Mouse (Mus musculus): Measurements from ENCODE around the gene Dtnb.
"Not testable (repeated sequence)": the region's sequence is repeated elsewhere in the genome, so short reads cannot be mapped to it uniquely, and the experiment has no call there.

The Dtnb gene

GRCm38 (mm10) chr12:3662660-3663059 is 90.5 kb downstream of the Dtnb start:
- DNase-seq, result no peak

- no peak for DNase-seq
Observed at GRCm38 (mm10) chr12:3663386-3663785, 91.2 kb downstream of the Dtnb start.

- no peak for DNase-seq
Observed at GRCm38 (mm10) chr12:3669971-3670381, 97.8 kb downstream of the Dtnb start.

DNA sequence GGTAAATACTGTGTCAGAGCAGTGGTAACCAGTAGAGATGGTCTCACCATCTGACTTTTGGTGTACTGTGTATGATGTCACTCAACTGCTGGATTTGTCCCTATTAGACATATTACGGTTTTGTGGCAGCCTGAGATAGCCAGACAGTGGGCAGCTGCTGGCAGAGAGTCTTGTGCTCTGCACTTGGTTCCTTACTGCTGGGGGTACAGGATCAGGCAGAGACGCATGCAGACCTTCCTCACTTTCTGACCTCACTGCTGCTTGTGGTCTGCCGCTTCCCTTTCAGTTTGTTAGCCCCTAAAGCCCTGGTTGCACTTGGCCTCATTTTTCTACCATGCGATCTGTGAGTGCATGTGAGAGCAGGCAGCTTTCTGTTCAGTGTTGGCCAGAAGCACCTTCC is 98.9 kb downstream of the Dtnb start:
- DNase-seq, result no peak

GRCm38 (mm10) chr12:3672786-3673185 is 100.6 kb downstream of the Dtnb start:
- DNase-seq, result no peak

DNA sequence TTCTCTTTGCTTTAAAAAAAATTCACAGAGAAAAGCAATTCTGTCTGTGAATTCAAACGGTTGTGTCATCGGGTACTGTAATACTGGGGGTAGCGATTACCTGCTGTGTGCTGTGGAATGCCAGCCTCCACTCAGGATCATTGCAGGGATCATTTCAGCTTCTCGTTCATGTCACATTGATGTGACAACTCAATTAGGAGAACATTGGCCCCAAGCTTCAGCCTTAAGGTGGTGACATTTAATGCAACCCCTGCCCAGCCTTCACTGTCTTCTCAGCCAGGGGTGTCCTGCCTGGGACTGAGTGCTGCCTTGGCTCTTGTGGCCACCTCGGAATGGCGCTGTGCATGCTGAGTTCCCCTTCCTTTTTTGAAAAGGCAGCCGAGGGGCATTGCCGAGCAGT is 101.7 kb downstream of the Dtnb start:
- no peak for DNase-seq

DNA sequence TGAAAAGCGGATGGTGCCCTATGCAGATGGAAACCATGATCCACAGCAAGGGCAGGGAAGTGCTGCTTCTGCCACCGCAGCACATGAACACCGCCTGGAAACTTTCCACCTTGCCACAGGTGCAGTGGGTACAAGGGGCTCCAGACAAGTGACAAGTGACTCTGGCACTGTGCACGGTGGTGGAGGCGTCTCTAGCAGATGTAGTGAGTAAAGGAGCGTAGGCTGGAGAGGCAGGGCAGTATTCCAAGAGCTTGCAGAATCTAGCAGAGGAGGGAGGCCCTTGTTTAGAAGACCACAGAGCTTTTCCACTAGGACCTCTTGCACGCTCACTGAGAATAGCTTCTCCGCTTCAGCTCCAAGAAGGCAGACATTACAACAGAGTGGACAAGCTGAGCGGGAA is 102.7 kb downstream of the Dtnb start:
- DNase-seq, result peak; percentile 93

DNA sequence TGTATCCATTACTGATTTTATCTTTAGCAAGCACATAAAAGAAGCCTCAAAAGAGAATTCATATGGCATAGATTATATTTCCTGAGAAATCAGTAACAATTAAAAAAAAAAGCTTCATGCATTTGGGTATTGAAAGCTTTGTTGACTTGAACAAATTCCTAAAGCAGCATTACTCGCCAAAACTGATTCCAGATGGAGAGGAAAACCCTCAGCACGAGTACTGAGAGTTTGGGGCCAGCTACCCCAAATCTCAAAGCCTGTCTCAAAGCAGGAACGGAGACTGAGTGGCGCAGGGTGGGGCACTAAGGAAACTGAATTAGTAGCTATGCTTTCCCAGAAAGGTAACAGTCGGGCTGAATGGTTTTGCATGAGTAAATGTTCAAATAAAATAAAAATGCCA is 108.5 kb downstream of the Dtnb start:
- DNase-seq, result no peak

GRCm38 (mm10) chr12:3683041-3683440 is 110.9 kb downstream of the Dtnb start:
- DNase-seq, result no peak

DNA sequence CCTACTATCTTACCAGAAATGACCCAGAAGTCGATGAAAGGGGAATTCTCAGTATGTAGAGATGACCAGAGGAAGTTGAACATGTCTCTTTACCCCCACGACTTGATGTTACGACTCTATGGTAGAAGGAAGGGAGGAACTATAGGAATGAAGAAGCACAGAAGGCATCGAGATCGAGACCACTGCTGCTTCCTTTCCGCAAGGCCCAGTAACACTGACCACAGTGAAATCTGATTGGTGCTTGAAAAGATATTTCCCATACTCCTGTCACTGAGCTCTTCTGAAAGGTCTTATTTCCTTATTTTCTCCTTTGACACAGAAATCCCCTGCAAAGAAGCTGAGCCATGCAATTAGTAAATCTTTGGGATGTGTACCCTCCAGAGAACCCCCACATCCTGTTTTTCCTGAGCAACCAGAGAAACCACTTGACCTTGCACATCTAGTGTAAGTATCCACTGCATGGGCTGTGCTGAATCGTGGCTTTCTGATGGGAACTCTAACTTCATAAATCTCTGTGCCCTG is 114.3 kb downstream of the Dtnb start:
- no peak for DNase-seq

- DNase-seq, result not testable (repeated sequence)
Observed at GRCm38 (mm10) chr12:3690926-3691529, 118.8 kb downstream of the Dtnb start.

GRCm38 (mm10) chr12:3692795-3693392 is 120.7 kb downstream of the Dtnb start:
- no peak for DNase-seq

GRCm38 (mm10) chr12:3695741-3696501 is 123.7 kb downstream of the Dtnb start:
- no peak for DNase-seq

GRCm38 (mm10) chr12:3700503-3700902 is 128.3 kb downstream of the Dtnb start:
- DNase-seq, result no peak

- no peak for DNase-seq
Observed at GRCm38 (mm10) chr12:3702903-3703302, 130.7 kb downstream of the Dtnb start.

DNA sequence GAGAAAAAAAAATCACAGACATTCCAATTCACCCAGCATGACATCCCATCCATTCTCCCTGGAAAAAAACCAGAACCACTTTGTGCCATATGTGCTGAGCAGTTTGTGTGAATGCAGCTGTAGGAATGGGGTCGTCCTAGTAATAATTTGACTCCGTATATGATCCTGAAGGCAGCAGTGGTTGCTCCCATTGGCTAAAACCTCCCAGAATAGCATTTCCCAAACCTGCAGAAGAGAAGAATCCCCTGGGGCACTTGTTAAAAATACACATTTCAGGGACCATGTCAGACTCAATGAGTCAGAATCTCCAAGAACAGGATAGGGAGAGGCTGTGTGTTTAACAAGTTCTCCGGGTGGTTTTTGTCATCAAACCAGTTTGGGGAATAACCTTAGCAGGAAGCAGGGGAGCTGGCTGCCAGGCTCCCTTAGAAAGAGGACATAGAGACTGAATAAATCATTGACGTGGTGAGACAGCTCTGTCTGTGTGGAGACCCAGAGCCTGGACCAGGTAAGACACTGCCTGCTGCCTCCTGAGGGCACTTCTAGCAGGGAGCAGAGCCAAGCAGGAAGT is 147.1 kb downstream of the Dtnb start:
- peak; percentile 12 for DNase-seq

- no peak for DNase-seq
Observed at GRCm38 (mm10) chr12:3720527-3720926, 148.3 kb downstream of the Dtnb start.

GRCm38 (mm10) chr12:3723762-3724161 is 151.6 kb downstream of the Dtnb start:
- DNase-seq, result no peak

GRCm38 (mm10) chr12:3724822-3725370 is 152.7 kb downstream of the Dtnb start:
- no peak for DNase-seq

DNA sequence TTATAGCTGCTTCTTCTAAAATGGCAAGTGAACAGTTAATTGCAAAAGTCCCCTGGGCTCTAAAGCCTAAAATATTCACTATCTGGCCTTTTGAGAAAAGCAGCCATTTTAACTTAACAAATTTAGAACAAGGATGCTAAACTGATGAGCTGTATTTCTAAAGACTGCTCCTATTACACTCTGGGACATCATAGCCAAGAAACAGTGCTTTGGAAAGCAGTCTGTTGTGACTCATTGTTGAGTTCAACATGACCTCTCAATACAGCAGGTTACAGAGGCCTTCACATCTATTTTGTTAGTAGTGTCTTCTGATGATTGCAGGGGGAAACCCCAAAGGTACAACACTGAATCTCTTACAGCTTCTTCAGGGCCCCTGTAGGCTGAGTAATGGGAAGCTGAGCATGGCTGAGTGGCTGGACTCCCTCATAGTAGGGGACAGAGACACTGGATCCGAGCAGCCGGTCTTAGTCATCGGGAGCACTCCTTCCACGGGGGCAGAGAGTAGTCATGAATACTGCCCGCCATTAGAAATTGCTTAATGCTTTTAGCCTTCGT is 157.4 kb downstream of the Dtnb start:
- DNase-seq, result no peak

GRCm38 (mm10) chr12:3732623-3733265 is 160.6 kb downstream of the Dtnb start:
- DNase-seq, result peak; percentile 44

GRCm38 (mm10) chr12:3733328-3733727 is 161.1 kb downstream of the Dtnb start:
- no peak for DNase-seq
